Mouse (Mus musculus) liver, adult 2 months (tissue): ENCODE results near the gene Btbd2.

Source experiments
- CTCF ChIP-seq: fragments of 200-500 bp; IDR thresholded peaks from 2 replicates; pipeline ENCODE4 v1.5.1; 2011; ENCODE audit warnings: low read depth, low read length, control low read depth
- POLR2A ChIP-seq: fragments of 200-500 bp; IDR thresholded peaks from 2 replicates; pipeline ENCODE4 v1.6.1; 2011; ENCODE audit warnings: low read length, control low read depth; ENCODE audit not compliant: insufficient read depth; ENCODE audit errors: extremely low read depth

DNA sequence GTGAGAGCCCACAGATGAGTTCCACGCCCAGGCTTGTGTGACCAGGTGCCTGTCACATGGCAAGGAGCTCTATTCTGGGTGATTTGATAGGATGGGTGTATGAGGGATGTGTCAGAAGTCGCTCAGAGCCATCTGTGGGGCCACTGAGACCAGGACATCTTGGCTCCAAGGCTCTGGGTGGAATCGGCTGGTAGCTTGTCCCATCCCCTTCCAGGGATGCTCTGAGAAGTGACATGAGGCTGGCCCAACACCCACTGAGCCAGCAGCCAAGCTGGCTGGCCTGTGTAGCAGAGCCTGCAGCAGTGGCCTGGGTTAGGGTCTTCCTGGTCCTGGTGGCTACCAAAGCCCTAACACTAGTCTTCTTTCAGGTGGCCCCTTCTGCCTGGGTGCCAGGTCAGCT, 48.4 kb downstream of the Btbd2 start:
- TF ChIP-seq CTCF (no peak), POLR2A (no peak)
